Mouse (Mus musculus) heart, embryonic 12.5 days (tissue): ENCODE measurements around the gene Pnmal1. TPM values are rescaled to one million over a fixed set of nuclear protein-coding genes. Genes with fewer than 3 reads are reported as not detected.

Experiments used
- ATAC-seq: fragments of 200-750 bp; cut with Nextera tagmentation; 2 replicates; pipeline ENCODE4 v1.8.0; 2017; ENCODE audit warnings: moderate TSS enrichment, moderate library complexity; ENCODE audit not compliant: insufficient number of reproducible peaks, low FRiP score
- H3K27ac ChIP-seq: fragments of 300-500 bp; sonication (generic); 2 replicates; pipeline ENCODE4 v1.5.1; 2016; ENCODE audit warnings: mild to moderate bottlenecking, moderate library complexity; ENCODE audit not compliant: poor library complexity, severe bottlenecking
- H3K27me3 ChIP-seq: fragments of 300-500 bp; sonication (generic); replicated peaks from 2 replicates; pipeline ENCODE4 v1.6.1; 2016; ENCODE audit warnings: mild to moderate bottlenecking, moderate library complexity
- H3K36me3 ChIP-seq: fragments of 300-500 bp; sonication (generic); 2 replicates; pipeline ENCODE4 v1.6.1; 2016; ENCODE audit warnings: mild to moderate bottlenecking, moderate library complexity
- H3K4me1 ChIP-seq: fragments of 300-500 bp; sonication (generic); replicated peaks from 2 replicates; pipeline ENCODE4 v1.6.1; 2016; ENCODE audit warnings: mild to moderate bottlenecking
- H3K4me2 ChIP-seq: fragments of 300-500 bp; sonication (generic); 2 replicates; pipeline ENCODE4 v1.6.1; 2016; ENCODE audit warnings: mild to moderate bottlenecking, moderate library complexity
- H3K4me3 ChIP-seq: fragments of 300-500 bp; sonication (generic); 2 replicates; pipeline ENCODE4 v1.5.1; 2016; ENCODE audit warnings: mild to moderate bottlenecking
- H3K9ac ChIP-seq: fragments of 300-500 bp; sonication (generic); 2 replicates; pipeline ENCODE4 v1.6.1; 2016; ENCODE audit warnings: mild to moderate bottlenecking, moderate library complexity
- H3K9me3 ChIP-seq: fragments of 300-500 bp; sonication (generic); replicated peaks from 2 replicates; pipeline ENCODE4 v1.6.1; 2016; ENCODE audit warnings: mild to moderate bottlenecking, moderate library complexity
- WGBS: fragments of 180-500 bp; shearing (Covaris S2); methylation state at CpG from one replicate; pipeline ENCODE4 v1.1.7; 2016; 5-methylcytosine and 5-hydroxymethylcytosine counted together
- polyA plus RNA-seq: library from polyadenylated mRNA; unstranded; fragments of >200 nt; fragmentation: Nextera tagmentation; extraction: Ambion mirVana; gene quantifications from 2 replicates; pipeline ENCODE4 v1.2.1, GENCODE M21; 2016

Gene Pnmal1
- polyA plus RNA-seq, 1 experiment from 2014 or later, result 0.28 TPM

DNA sequence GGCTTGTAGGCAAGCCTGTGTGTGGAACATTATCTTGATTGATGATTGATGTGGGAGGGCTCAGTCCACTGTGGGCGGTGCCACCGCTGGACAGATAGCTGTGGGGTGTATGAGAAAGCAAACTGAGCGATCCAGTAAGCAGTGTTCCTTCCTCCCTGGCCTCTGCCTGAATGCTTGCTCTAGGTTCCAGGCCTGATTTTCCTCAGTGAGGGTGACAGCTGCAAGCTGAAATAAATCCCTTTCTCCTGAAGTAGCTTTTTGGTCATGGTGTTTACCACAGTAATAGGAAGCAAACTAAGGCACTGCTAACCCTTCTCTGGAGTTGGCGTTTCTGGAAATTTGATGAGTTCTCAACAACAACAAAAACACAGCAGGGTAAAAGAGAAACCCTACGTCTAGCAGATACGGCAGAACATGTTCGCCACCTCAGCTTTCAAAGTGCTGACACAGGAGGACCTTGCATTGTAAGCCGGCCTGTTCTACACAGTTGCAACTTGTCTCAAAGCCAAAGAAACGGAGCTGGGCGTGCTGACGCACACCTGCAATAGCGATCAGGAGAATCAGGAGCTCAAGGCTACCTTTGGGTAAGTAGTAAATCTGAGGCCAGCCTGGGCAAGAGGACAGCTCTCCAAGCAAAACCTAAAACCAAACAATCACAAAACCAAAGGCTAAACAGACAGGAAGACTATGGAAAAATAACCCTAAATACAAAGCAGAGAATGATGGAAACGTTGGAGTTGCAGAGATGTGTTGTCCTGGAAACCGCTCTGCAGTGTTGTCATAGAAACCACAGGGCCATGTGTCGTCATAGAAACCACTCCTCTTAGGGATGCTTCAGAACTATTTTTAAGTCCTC, 2.8 kb upstream of the Pnmal1 start:
- Histone ChIP-seq H3K9me3 (no peaks in the 10 kb centered on the region), H3K9ac (no peak overlapping the region), H3K4me2 (no peak overlapping the region), H3K27ac (no peak overlapping the region), H3K27me3 (peaks cover 25% of the 10 kb centered on the region), H3K4me3 (no peak overlapping the region), H3K4me1 (0 out of 2 replicates have a peak, but pooled peaks cover 5% of the 10 kb centered on the region), H3K36me3 (no peaks in the 10 kb centered on the region)
- 70% methylated on average over 15 of the region's 15 CpGs for WGBS
- ATAC-seq, result no peak

GRCm38 (mm10) chr7:16961678-16962077, 2.2 kb downstream of the Pnmal1 start:
- no peak for ATAC-seq
- Histone ChIP-seq H3K9me3 (no peaks in the 10 kb centered on the region), H3K4me2 (no peak overlapping the region), H3K9ac (no peak overlapping the region), H3K4me3 (no peak overlapping the region), H3K36me3 (no peaks in the 10 kb centered on the region), H3K4me1 (0 out of 2 replicates have a peak, but pooled peaks cover 5% of the 10 kb centered on the region), H3K27ac (no peak overlapping the region), H3K27me3 (peaks cover 29% of the 10 kb centered on the region)
- 73% methylated on average over 5 of the region's 5 CpGs for WGBS

DNA sequence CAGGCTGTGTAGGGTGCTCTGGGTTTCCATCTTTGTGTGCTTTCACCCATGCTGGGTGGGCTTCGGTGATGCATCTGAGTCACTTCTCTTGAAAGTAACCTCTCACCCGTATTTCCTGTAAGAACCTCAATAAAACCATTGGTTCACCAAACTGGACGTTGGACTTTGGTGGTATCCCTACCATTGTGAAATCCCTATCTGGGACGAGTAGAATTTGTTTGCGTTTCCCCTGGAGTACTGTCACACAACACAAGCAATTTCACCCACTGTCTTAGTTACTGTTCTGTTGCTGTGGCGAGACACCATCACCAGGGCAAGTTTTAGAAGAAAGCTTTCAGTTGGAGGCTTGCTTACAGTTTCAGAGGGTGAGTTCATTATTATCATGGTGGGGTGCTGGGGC, 8.9 kb downstream of the Pnmal1 start:
- Histone ChIP-seq H3K27me3 (no peaks in the 10 kb centered on the region), H3K9me3 (peaks cover 12% of the 10 kb centered on the region), H3K36me3 (no peaks in the 10 kb centered on the region), H3K4me1 (no peaks in the 10 kb centered on the region; the same call in 1 of the 2 replicates), H3K4me3 (no peak overlapping the region), H3K9ac (no peak overlapping the region), H3K27ac (no peak overlapping the region), H3K4me2 (no peak overlapping the region)
- ATAC-seq, result no peak
- 79% methylated on average over 6 of the region's 6 CpGs for WGBS

DNA sequence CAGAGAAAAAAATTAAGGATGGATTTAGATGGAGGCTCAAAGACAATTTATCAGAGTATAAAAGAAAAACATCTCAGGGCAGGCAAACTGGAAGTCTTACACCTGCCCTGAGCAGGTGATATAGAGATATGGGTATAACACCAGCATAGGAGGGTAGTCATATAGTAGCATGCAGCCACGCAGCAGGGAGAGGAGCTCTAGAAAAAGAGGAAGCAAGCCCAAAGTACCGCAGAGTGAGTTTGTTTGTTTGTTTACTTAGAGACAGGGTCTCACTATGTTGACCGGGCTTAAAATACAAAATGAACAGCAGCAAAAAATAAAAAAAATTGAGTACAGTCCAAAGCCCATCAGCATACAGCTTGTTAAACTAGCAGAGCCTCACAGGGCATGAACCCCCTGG, 11.7 kb downstream of the Pnmal1 start:
- Histone ChIP-seq H3K9me3 (peaks cover 12% of the 10 kb centered on the region), H3K27ac (peak overlapping the region; percentile 28), H3K4me1 (peaks cover 9% of the 10 kb centered on the region), H3K27me3 (no peaks in the 10 kb centered on the region), H3K9ac (no peak overlapping the region), H3K4me2 (no peak overlapping the region), H3K4me3 (no peak overlapping the region), H3K36me3 (no peaks in the 10 kb centered on the region)
- 80% methylated on average over 3 of the region's 3 CpGs for WGBS
- ATAC-seq, result no peak

GRCm38 (mm10) chr7:16974018-16974417, 14.5 kb downstream of the Pnmal1 start:
- 0 out of 2 replicates have a peak, but pooled peaks have one; percentile 54 for ATAC-seq
- 30% methylated on average over 6 of the region's 6 CpGs for WGBS
- no peaks in the 10 kb centered on the region for H3K27me3 ChIP-seq
- H3K9ac ChIP-seq, result no peak overlapping the region
- H3K4me2 ChIP-seq, result no peak overlapping the region
- H3K9me3 ChIP-seq, result peaks cover 12% of the 10 kb centered on the region
- no peak overlapping the region for H3K4me3 ChIP-seq
- H3K4me1 ChIP-seq, result peaks cover 13% of the 10 kb centered on the region
- H3K36me3 ChIP-seq, result no peaks in the 10 kb centered on the region
- peak overlapping the region; percentile 34; the same call in 1 of the 2 replicates for H3K27ac ChIP-seq

DNA sequence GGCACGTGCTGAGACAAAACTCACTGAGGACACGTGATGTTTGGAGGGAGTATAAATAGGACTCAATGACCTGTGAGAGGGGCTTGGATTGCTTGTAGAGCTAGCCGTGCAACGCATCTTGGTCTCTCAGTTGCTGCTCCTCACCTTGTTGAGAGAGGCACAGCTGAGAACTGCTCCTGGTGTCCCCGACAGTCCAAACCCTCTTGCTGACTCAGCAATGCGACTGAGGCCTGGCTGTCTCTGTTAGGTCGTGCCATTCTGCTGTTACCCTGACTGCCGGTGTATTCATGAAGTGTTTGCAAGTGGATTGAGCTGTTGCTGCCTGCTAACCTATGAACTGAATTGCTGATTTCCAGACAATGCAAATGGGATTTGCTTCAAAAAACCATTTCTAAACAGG, 16.8 kb downstream of the Pnmal1 start:
- Histone ChIP-seq H3K36me3 (no peaks in the 10 kb centered on the region), H3K4me1 (peaks cover 21% of the 10 kb centered on the region), H3K4me2 (no peak overlapping the region), H3K9me3 (no peaks in the 10 kb centered on the region), H3K9ac (no peak overlapping the region), H3K27me3 (no peaks in the 10 kb centered on the region), H3K27ac (no peak overlapping the region), H3K4me3 (no peak overlapping the region)
- 43% methylated on average over 8 of the region's 8 CpGs for WGBS
- no peak for ATAC-seq

DNA sequence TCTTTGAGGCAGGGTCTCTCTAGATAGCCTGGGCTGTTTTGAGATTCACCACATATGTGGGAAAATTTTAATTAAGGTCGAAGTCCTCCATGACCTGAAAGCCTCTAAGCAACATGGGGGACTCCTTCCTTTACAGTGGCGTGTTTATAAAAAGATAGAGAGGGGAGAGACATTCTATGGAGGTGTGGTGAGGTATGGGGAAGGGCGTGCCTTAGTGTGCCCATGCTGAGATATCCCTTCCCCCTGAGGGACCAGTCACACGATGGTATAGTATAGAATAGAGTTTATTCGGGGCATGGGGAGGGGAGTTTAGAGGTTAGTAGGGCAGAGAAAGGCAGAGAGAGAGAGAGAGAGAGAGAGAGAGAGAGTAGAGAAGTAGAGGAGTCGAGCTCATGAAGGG, 18.7 kb downstream of the Pnmal1 start:
- WGBS, result 67% methylated on average over 6 of the region's 6 CpGs
- Histone ChIP-seq H3K4me3 (no peak overlapping the region), H3K4me1 (peaks cover 27% of the 10 kb centered on the region), H3K9ac (no peak overlapping the region), H3K4me2 (no peak overlapping the region), H3K27ac (no peak overlapping the region), H3K36me3 (no peaks in the 10 kb centered on the region), H3K27me3 (no peaks in the 10 kb centered on the region), H3K9me3 (no peaks in the 10 kb centered on the region)
- ATAC-seq, result no peak

DNA sequence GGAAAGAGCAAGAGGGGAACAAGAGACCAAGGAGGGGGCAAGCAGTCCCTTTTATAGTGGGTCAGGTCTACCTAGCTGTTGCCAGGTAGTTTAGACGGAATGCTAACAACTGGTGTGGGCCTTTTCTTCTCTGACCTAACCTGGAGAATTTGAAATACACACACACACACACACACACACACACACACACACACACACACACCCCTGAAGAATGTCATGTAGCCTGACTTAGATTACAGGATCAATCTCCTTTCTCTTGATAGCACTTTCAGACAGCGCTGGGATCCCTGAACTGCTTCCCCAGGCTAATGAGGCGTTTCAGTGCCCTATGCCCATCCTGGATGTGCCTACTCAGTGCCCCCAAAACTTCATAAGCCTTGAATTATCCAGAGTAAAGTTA, 19.1 kb downstream of the Pnmal1 start:
- Histone ChIP-seq H3K4me2 (no peak overlapping the region), H3K9me3 (no peaks in the 10 kb centered on the region), H3K4me3 (no peak overlapping the region), H3K9ac (no peak overlapping the region), H3K27ac (no peak overlapping the region), H3K27me3 (no peaks in the 10 kb centered on the region), H3K36me3 (no peaks in the 10 kb centered on the region), H3K4me1 (peaks cover 28% of the 10 kb centered on the region)
- WGBS, result 93% methylated on average over 3 of the region's 3 CpGs
- no peak for ATAC-seq

DNA sequence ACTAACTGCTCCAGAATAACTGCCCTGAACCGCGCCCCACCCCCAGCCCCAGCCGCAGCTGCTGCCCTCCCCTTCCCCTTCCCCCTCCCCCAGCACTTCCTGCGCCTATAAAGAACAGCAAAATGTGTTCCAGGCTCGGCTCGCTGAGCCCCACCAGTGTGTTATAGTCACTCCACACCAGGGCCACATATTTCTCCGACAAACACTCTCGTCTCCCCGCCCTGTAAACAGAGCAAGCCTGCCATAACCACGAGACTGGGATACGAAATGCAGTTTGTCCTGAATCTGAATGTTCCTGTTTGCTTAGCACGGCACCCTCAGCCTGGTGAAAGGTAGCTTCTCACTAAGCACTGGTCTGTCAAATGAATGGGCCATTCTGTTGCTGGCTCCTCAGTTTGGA, 20.9 kb downstream of the Pnmal1 start:
- ATAC-seq, result peak; percentile 66
- peak overlapping the region; percentile 77 for H3K27ac ChIP-seq
- peaks cover 26% of the 10 kb centered on the region for H3K4me1 ChIP-seq
- 3% methylated on average over 12 of the region's 12 CpGs for WGBS
- H3K4me2 ChIP-seq, result peak overlapping the region; percentile 62
- no peaks in the 10 kb centered on the region for H3K9me3 ChIP-seq
- no peaks in the 10 kb centered on the region for H3K27me3 ChIP-seq
- no peaks in the 10 kb centered on the region for H3K36me3 ChIP-seq
- peak overlapping the region; percentile 33 for H3K4me3 ChIP-seq
- H3K9ac ChIP-seq, result peak overlapping the region; percentile 59

GRCm38 (mm10) chr7:16982859-16983568, 23.5 kb downstream of the Pnmal1 start, which contains the start of gene Gm42372:
Gm42372 (plus strand) TSS chr7:16983086.
- Histone ChIP-seq H3K27ac (no peak within 1 kb of the TSS), H3K4me1 (peaks cover 30% of the 10 kb centered on the region), H3K36me3 (no peaks in the 10 kb centered on the region), H3K9me3 (no peaks in the 10 kb centered on the region), H3K27me3 (no peaks in the 10 kb centered on the region), H3K4me2 (peak within 1 kb of the TSS; percentile 46), H3K4me3 (0 out of 2 replicates have a peak within 1 kb of the TSS, but pooled peaks have one; percentile 5), H3K9ac (no peak within 1 kb of the TSS)
- WGBS, result 29% methylated on average over 26 of the region's 26 CpGs
- peak; percentile 47; the same call in 1 of the 2 replicates for ATAC-seq

DNA sequence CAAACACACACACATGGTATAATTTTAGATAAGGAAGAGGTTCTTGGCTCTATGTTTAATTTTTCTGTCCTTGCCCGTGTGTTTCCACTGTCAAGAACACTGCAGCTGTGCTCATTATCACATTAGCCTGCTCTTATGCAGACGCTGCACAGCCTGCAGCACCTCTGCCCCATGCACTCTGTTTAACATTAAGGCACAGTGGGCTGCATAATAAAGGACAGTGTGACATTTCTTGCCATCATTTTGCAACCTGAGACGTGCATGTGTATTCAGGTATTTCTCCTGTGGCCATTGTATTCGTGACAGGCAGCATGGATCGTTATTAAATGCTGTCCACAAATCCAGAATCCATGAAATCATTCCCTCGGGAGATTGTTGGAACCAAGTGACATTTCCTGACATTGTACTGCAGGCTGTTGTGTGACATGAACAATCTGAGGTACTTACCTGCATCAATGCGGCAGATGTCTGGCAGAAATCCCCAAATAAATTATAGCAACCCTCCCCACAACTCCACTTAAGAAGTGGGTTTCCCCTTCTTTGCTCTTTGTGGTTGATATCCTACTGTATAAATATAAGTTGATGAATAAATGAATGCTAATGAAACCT, 28.2 kb downstream of the Pnmal1 start:
- no peak overlapping the region for H3K9ac ChIP-seq

More for the DNA sequence above, 28.2 kb downstream of the Pnmal1 start:
- no peak overlapping the region for H3K4me2 ChIP-seq
- H3K27me3 ChIP-seq, result no peaks in the 10 kb centered on the region
- 0 out of 2 replicates have a peak overlapping the region, but pooled peaks have one; percentile 33 for H3K27ac ChIP-seq
- H3K4me1 ChIP-seq, result peaks cover 48% of the 10 kb centered on the region
- 52% methylated on average over 7 of the region's 7 CpGs for WGBS
- H3K36me3 ChIP-seq, result no peaks in the 10 kb centered on the region
- H3K4me3 ChIP-seq, result no peak overlapping the region
- no peak for ATAC-seq
- 0 out of 2 replicates have a peak, but pooled peaks cover 2% of the 10 kb centered on the region for H3K9me3 ChIP-seq
